Mouse (Mus musculus) lung, postnatal 0 days (tissue): Measurements from ENCODE around the gene Wdr20.
"Not testable (repeated sequence)": the region's sequence is repeated elsewhere in the genome, so short reads cannot be mapped to it uniquely, and the experiment has no call there.

Experiments
- CTCF ChIP-seq: IDR thresholded peaks from 2 replicates; pipeline ENCODE4 v1.5.1; 2016; ENCODE audit warnings: antibody characterized with exemption, mild to moderate bottlenecking
- EP300 ChIP-seq: IDR thresholded peaks from 2 replicates; pipeline ENCODE4 v1.6.1; 2016; ENCODE audit warnings: antibody characterized with exemption, mild to moderate bottlenecking, control low read depth

- not testable (repeated sequence) for TF ChIP-seq CTCF, EP300
Observed at GRCm38 (mm10) chr12:110733254-110733653, 4.5 kb upstream of the Wdr20 start.
